Mouse (Mus musculus) intestine, embryonic 16.5 days (tissue): ENCODE data around the gene Atxn7l3. TPM values are rescaled to one million over a fixed set of nuclear protein-coding genes. Genes with fewer than 3 reads are reported as not detected.

Experiments used
- ATAC-seq: fragments of 200-750 bp; cut with Nextera tagmentation; 2 replicates; pipeline ENCODE4 v1.8.0; 2017; ENCODE audit warnings: moderate TSS enrichment, moderate library complexity
- H3K27ac ChIP-seq: fragments of 300-500 bp; sonication (generic); 2 replicates; pipeline ENCODE4 v1.5.1; 2014; ENCODE audit warnings: mild to moderate bottlenecking, low read length
- H3K27me3 ChIP-seq: fragments of 300-500 bp; sonication (generic); replicated peaks from 2 replicates; pipeline ENCODE4 v1.6.1; 2014; ENCODE audit warnings: low read length, control low read depth, mixed read lengths; ENCODE audit not compliant: control insufficient read depth, insufficient read depth
- H3K36me3 ChIP-seq: fragments of 300-500 bp; sonication (generic); 2 replicates; pipeline ENCODE4 v1.6.1; 2014; ENCODE audit warnings: low read length, control low read depth; ENCODE audit not compliant: control insufficient read depth, insufficient read depth
- H3K4me1 ChIP-seq: fragments of 300-500 bp; sonication (generic); 2 replicates; pipeline ENCODE4 v1.6.1; 2014; ENCODE audit warnings: low read length, control low read depth, mixed read lengths; ENCODE audit not compliant: control insufficient read depth, insufficient read depth
- H3K4me2 ChIP-seq: fragments of 300-500 bp; sonication (generic); 2 replicates; pipeline ENCODE4 v1.6.1; 2014; ENCODE audit warnings: low read depth, low read length, control low read depth
- H3K4me3 ChIP-seq: fragments of 300-500 bp; sonication (generic); 2 replicates; pipeline ENCODE4 v1.5.1; 2014; ENCODE audit warnings: mild to moderate bottlenecking, low read length
- H3K9ac ChIP-seq: fragments of 300-500 bp; sonication (generic); 2 replicates; pipeline ENCODE4 v1.6.1; 2014; ENCODE audit warnings: low read depth, low read length
- H3K9me3 ChIP-seq: fragments of 300-500 bp; sonication (generic); 2 replicates; pipeline ENCODE4 v1.6.1; 2016; ENCODE audit warnings: low read length, control low read depth; ENCODE audit not compliant: control insufficient read depth
- WGBS: fragments of 180-500 bp; shearing (Covaris S2); extraction: QIAGEN DNeasy Blood & Tissue Kit; methylation state at CpG from one replicate; pipeline ENCODE4 v1.1.7; 2014; 5-methylcytosine and 5-hydroxymethylcytosine counted together
- polyA plus RNA-seq: library from polyadenylated mRNA; unstranded; fragments of >200 nt; fragmentation: Nextera tagmentation; extraction: Ambion mirVana; gene quantifications from 2 replicates; pipeline ENCODE4 v1.2.1, GENCODE M21; 2015

The Atxn7l3 gene
- polyA plus RNA-seq, 1 experiment from 2014 or later, result 8.8 TPM

- H3K4me3 ChIP-seq, result no peak overlapping the region
- H3K4me1 ChIP-seq, result peaks cover 5% of the 10 kb centered on the region
- no peak overlapping the region for H3K9ac ChIP-seq
- peaks cover 19% of the 10 kb centered on the region; the same call in 1 of the 2 replicates for H3K36me3 ChIP-seq
- no peaks in the 10 kb centered on the region for H3K27me3 ChIP-seq
- H3K4me2 ChIP-seq, result no peak overlapping the region
- ATAC-seq, result no peak
- 92% methylated on average over 7 of the region's 7 CpGs for WGBS
- H3K9me3 ChIP-seq, result no peaks in the 10 kb centered on the region
- no peak overlapping the region for H3K27ac ChIP-seq
These were observed 33.2 kb downstream of the Atxn7l3 start for GRCm38 (mm10) chr11:102263211-102263610.

GRCm38 (mm10) chr11:102258521-102258920 is 37.9 kb downstream of the Atxn7l3 start:
- H3K4me1 ChIP-seq, result no peaks in the 10 kb centered on the region
- H3K27me3 ChIP-seq, result no peaks in the 10 kb centered on the region
- no peak for ATAC-seq
- WGBS, result 88% methylated on average over 3 of the region's 3 CpGs
- no peak overlapping the region for H3K9ac ChIP-seq
- no peak overlapping the region for H3K4me3 ChIP-seq
- no peak overlapping the region for H3K27ac ChIP-seq
- no peaks in the 10 kb centered on the region for H3K9me3 ChIP-seq
- H3K36me3 ChIP-seq, result peaks cover 24% of the 10 kb centered on the region
- H3K4me2 ChIP-seq, result no peak overlapping the region

- 80% methylated on average over 6 of the region's 6 CpGs for WGBS
- H3K4me3 ChIP-seq, result no peak overlapping the region
- peaks cover 24% of the 10 kb centered on the region for H3K36me3 ChIP-seq
- H3K4me1 ChIP-seq, result no peaks in the 10 kb centered on the region
- ATAC-seq, result no peak
- no peaks in the 10 kb centered on the region for H3K27me3 ChIP-seq
- H3K4me2 ChIP-seq, result no peak overlapping the region
- H3K27ac ChIP-seq, result no peak overlapping the region
- no peaks in the 10 kb centered on the region for H3K9me3 ChIP-seq
- no peak overlapping the region for H3K9ac ChIP-seq
These were observed 38.3 kb downstream of the Atxn7l3 start for GRCm38 (mm10) chr11:102258095-102258494.

GRCm38 (mm10) chr11:102257514-102257913 is 38.9 kb downstream of the Atxn7l3 start:
- Histone ChIP-seq H3K4me3 (no peak overlapping the region), H3K4me1 (no peaks in the 10 kb centered on the region), H3K9me3 (no peaks in the 10 kb centered on the region), H3K27me3 (no peaks in the 10 kb centered on the region), H3K36me3 (peaks cover 21% of the 10 kb centered on the region), H3K9ac (no peak overlapping the region), H3K27ac (no peak overlapping the region), H3K4me2 (no peak overlapping the region)
- ATAC-seq, result no peak
- 40% methylated on average over 9 of the region's 9 CpGs for WGBS

- Histone ChIP-seq H3K4me1 (peaks cover 21% of the 10 kb centered on the region), H3K9ac (peak overlapping the region; percentile 82), H3K36me3 (peaks cover 3% of the 10 kb centered on the region; the same call in 1 of the 2 replicates), H3K4me3 (peak overlapping the region; percentile 84), H3K4me2 (peak overlapping the region; percentile 87), H3K27me3 (no peaks in the 10 kb centered on the region), H3K9me3 (no peaks in the 10 kb centered on the region), H3K27ac (no peak overlapping the region; the same call in 1 of the 2 replicates)
- no peak for ATAC-seq
- 11% methylated on average over 9 of the region's 9 CpGs for WGBS
These were observed 46.9 kb downstream of the Atxn7l3 start for GRCm38 (mm10) chr11:102249351-102250090.

- peak within 1 kb of the TSS; percentile 84 for H3K4me3 ChIP-seq
- H3K9ac ChIP-seq, result peak within 1 kb of the TSS; percentile 82
- H3K4me1 ChIP-seq, result peaks cover 22% of the 10 kb centered on the region
- no peaks in the 10 kb centered on the region for H3K9me3 ChIP-seq
- WGBS, result under 1% methylated on average over 41 of the region's 41 CpGs
- peak; percentile 68 for ATAC-seq
- H3K27me3 ChIP-seq, result no peaks in the 10 kb centered on the region
- peak within 1 kb of the TSS; percentile 87 for H3K4me2 ChIP-seq
- H3K27ac ChIP-seq, result peak within 1 kb of the TSS; percentile 51; the same call in 1 of the 2 replicates
- peaks cover 3% of the 10 kb centered on the region; the same call in 1 of the 2 replicates for H3K36me3 ChIP-seq
These were observed 47.7 kb downstream of the Atxn7l3 start, which contains the start of gene BC030867 for GRCm38 (mm10) chr11:102248630-102249230. TSS of gene BC030867 (plus strand) at chr11:102248882.

GRCm38 (mm10) chr11:102246871-102247270 is 49.6 kb downstream of the Atxn7l3 start:
- H3K9ac ChIP-seq, result no peak overlapping the region
- H3K27me3 ChIP-seq, result no peaks in the 10 kb centered on the region
- no peak overlapping the region for H3K4me2 ChIP-seq
- H3K9me3 ChIP-seq, result 0 out of 2 replicates have a peak, but pooled peaks cover under 1% of the 10 kb centered on the region
- peaks cover 22% of the 10 kb centered on the region for H3K4me1 ChIP-seq
- ATAC-seq, result no peak
- no peak overlapping the region for H3K4me3 ChIP-seq
- no peak overlapping the region for H3K27ac ChIP-seq
- no peaks in the 10 kb centered on the region; the same call in 1 of the 2 replicates for H3K36me3 ChIP-seq
- 89% methylated on average over 4 of the region's 4 CpGs for WGBS

GRCm38 (mm10) chr11:102246273-102246635 is 50.2 kb downstream of the Atxn7l3 start:
- Histone ChIP-seq H3K4me2 (no peak overlapping the region), H3K9ac (no peak overlapping the region), H3K27ac (peak overlapping the region; percentile 38), H3K36me3 (no peaks in the 10 kb centered on the region; the same call in 1 of the 2 replicates), H3K4me3 (no peak overlapping the region), H3K9me3 (0 out of 2 replicates have a peak, but pooled peaks cover 2% of the 10 kb centered on the region), H3K4me1 (peaks cover 22% of the 10 kb centered on the region), H3K27me3 (no peaks in the 10 kb centered on the region)
- ATAC-seq, result no peak
- WGBS, result 65% methylated on average over 6 of the region's 6 CpGs

GRCm38 (mm10) chr11:102245581-102246272 is 50.7 kb downstream of the Atxn7l3 start:
- 36% methylated on average over 14 of the region's 14 CpGs for WGBS
- H3K9ac ChIP-seq, result peak overlapping the region; percentile 66; the same call in 1 of the 2 replicates
- H3K4me2 ChIP-seq, result peak overlapping the region; percentile 88
- H3K4me3 ChIP-seq, result peak overlapping the region; percentile 43
- peaks cover 25% of the 10 kb centered on the region for H3K4me1 ChIP-seq
- no peaks in the 10 kb centered on the region for H3K27me3 ChIP-seq
- ATAC-seq, result peak; percentile 22; the same call in 1 of the 2 replicates
- no peaks in the 10 kb centered on the region for H3K36me3 ChIP-seq
- H3K27ac ChIP-seq, result peak overlapping the region; percentile 77
- H3K9me3 ChIP-seq, result 0 out of 2 replicates have a peak, but pooled peaks cover 2% of the 10 kb centered on the region
